Mouse (Mus musculus) fat pad, adult 2 months (tissue): ENCODE measurements around the gene Iqcf6.

Experiments
- DNase-seq: peaks from one replicate; pipeline ENCODE4 v3.0.0-alpha.2; 2011; ENCODE audit warnings: low read depth, low spot score; ENCODE audit errors: extremely low read depth

Gene Iqcf6

GRCm38 (mm10) chr9:106656820-106657219 is 30.4 kb downstream of the Iqcf6 start:
- no peak for DNase-seq

GRCm38 (mm10) chr9:106657592-106657991 is 31.2 kb downstream of the Iqcf6 start:
- DNase-seq: no peak

- no peak for DNase-seq
Observed at GRCm38 (mm10) chr9:106659441-106659840, 33.1 kb downstream of the Iqcf6 start.

- no peak for DNase-seq
Observed at GRCm38 (mm10) chr9:106659935-106660334, 33.6 kb downstream of the Iqcf6 start.

GRCm38 (mm10) chr9:106663200-106663599 is 36.8 kb downstream of the Iqcf6 start:
- no peak for DNase-seq

GRCm38 (mm10) chr9:106664433-106664832 is 38.1 kb downstream of the Iqcf6 start:
- DNase-seq: no peak

GRCm38 (mm10) chr9:106664856-106665255 is 38.5 kb downstream of the Iqcf6 start:
- no peak for DNase-seq

GRCm38 (mm10) chr9:106673860-106674259 is 47.5 kb downstream of the Iqcf6 start:
- DNase-seq: no peak

- DNase-seq: peak; percentile 26
Observed at GRCm38 (mm10) chr9:106675480-106675879, 49.1 kb downstream of the Iqcf6 start.

GRCm38 (mm10) chr9:106675965-106676364 is 49.6 kb downstream of the Iqcf6 start:
- no peak for DNase-seq

- DNase-seq: no peak
Observed at GRCm38 (mm10) chr9:106676571-106676970, 50.2 kb downstream of the Iqcf6 start.
